Mouse (Mus musculus) bone marrow, adult 2 months (tissue): ENCODE data around the gene Nhsl1.

Experiments used
- CTCF ChIP-seq: fragments of 200-500 bp; IDR thresholded peaks from 2 replicates; pipeline ENCODE4 v1.5.1; 2011; ENCODE audit warnings: low read length, control low read depth; ENCODE audit not compliant: control insufficient read depth, insufficient read depth
- POLR2A ChIP-seq: fragments of 200-500 bp; IDR thresholded peaks from 2 replicates; pipeline ENCODE4 v1.6.1; 2011; ENCODE audit warnings: low read depth, mild to moderate bottlenecking, control low read depth, low read length, borderline replicate concordance; ENCODE audit not compliant: control insufficient read depth

GRCm38 (mm10) chr10:18418160-18418559 lies 99.4 kb downstream of the Nhsl1 start:
- no peak for TF ChIP-seq CTCF
- TF ChIP-seq POLR2A: no peak
